Mouse (Mus musculus) liver, adult 2 months (tissue): ENCODE measurements around the gene Sele. TPM values are rescaled to one million over a fixed set of nuclear protein-coding genes. Genes with fewer than 3 reads are reported as not detected.

Experiments used
- DNase-seq: peaks from one replicate; pipeline ENCODE4 v3.0.0-alpha.2; 2011; ENCODE audit warnings: low read depth, low spot score; ENCODE audit errors: extremely low read depth
- H3K27ac ChIP-seq: fragments of 200-500 bp; replicated peaks from 2 replicates; pipeline ENCODE4 v1.5.1; 2012; ENCODE audit warnings: low read depth, mild to moderate bottlenecking, control low read depth, inconsistent platforms, low read length; ENCODE audit not compliant: insufficient read depth
- H3K27me3 ChIP-seq: fragments of 200-500 bp; 2 replicates; pipeline ENCODE4 v1.6.1; 2012; ENCODE audit warnings: mild to moderate bottlenecking, moderate library complexity, low read length, inconsistent platforms; ENCODE audit not compliant: control insufficient read depth, insufficient read depth
- H3K36me3 ChIP-seq: fragments of 200-500 bp; 2 replicates; pipeline ENCODE4 v1.6.1; 2012; ENCODE audit warnings: low read length, inconsistent platforms; ENCODE audit not compliant: control insufficient read depth, insufficient read depth
- H3K4me1 ChIP-seq: fragments of 200-500 bp; 2 replicates; pipeline ENCODE4 v1.6.1; 2011; ENCODE audit warnings: low read length; ENCODE audit not compliant: control insufficient read depth, insufficient read depth
- H3K4me3 ChIP-seq: fragments of 200-500 bp; 2 replicates; pipeline ENCODE4 v1.5.1; 2011; ENCODE audit warnings: low read depth, mild to moderate bottlenecking, control low read depth, low read length, moderate library complexity; ENCODE audit not compliant: insufficient read depth
- H3K79me2 ChIP-seq: fragments of 200-500 bp; 2 replicates; pipeline ENCODE4 v1.6.1; 2012; ENCODE audit warnings: inconsistent platforms, mild to moderate bottlenecking, low read length, moderate library complexity; ENCODE audit not compliant: control insufficient read depth, insufficient read depth
- H3K9ac ChIP-seq: fragments of 200-500 bp; 2 replicates; pipeline ENCODE4 v1.6.1; 2012; ENCODE audit warnings: low read depth, mild to moderate bottlenecking, control low read depth, inconsistent platforms, low read length
- CTCF ChIP-seq: fragments of 200-500 bp; IDR thresholded peaks from 2 replicates; pipeline ENCODE4 v1.5.1; 2011; ENCODE audit warnings: low read depth, low read length, control low read depth
- POLR2A ChIP-seq: fragments of 200-500 bp; IDR thresholded peaks from 2 replicates; pipeline ENCODE4 v1.6.1; 2011; ENCODE audit warnings: low read length, control low read depth; ENCODE audit not compliant: insufficient read depth; ENCODE audit errors: extremely low read depth
- WGBS: fragments of 180-500 bp; shearing (Covaris S2); methylation state at CpG from one replicate; pipeline ENCODE4 v1.1.7; 2018; 5-methylcytosine and 5-hydroxymethylcytosine counted together
- polyA plus RNA-seq: library from polyadenylated mRNA; depleted of rRNA; stranded (reverse); fragments of >200 nt; gene quantifications from 2 replicates; pipeline ENCODE4 v1.2.3, GENCODE M21; 2012
- total RNA-seq: library from RNA; depleted of rRNA; stranded (reverse); fragments of >200 nt; gene quantifications from 2 replicates; pipeline ENCODE4 v1.2.3, GENCODE M21; 2014

Sele gene
- total and polyA plus RNA-seq, 2 experiments: 0.05 TPM; not detected in 1

GRCm38 (mm10) chr1:164073091-164073490, 25.1 kb downstream of the Sele start:
- TF ChIP-seq POLR2A (no peak), CTCF (no peak)
- Histone ChIP-seq H3K27me3 (no peaks in the 10 kb centered on the region), H3K27ac (no peak overlapping the region), H3K79me2 (no peaks in the 10 kb centered on the region), H3K4me3 (no peak overlapping the region), H3K36me3 (no peaks in the 10 kb centered on the region), H3K9ac (no peak overlapping the region), H3K4me1 (no peaks in the 10 kb centered on the region)
- no peak for DNase-seq
- 85% methylated on average over 9 of the region's 9 CpGs for WGBS

GRCm38 (mm10) chr1:164073803-164074202, 25.8 kb downstream of the Sele start:
- Histone ChIP-seq H3K27ac (no peak overlapping the region), H3K36me3 (no peaks in the 10 kb centered on the region), H3K79me2 (no peaks in the 10 kb centered on the region), H3K9ac (no peak overlapping the region), H3K27me3 (no peaks in the 10 kb centered on the region), H3K4me1 (no peaks in the 10 kb centered on the region), H3K4me3 (no peak overlapping the region)
- no peak for TF ChIP-seq POLR2A
- TF ChIP-seq CTCF: no peak
- WGBS: 77% methylated on average over 7 of the region's 7 CpGs
- no peak for DNase-seq

DNA sequence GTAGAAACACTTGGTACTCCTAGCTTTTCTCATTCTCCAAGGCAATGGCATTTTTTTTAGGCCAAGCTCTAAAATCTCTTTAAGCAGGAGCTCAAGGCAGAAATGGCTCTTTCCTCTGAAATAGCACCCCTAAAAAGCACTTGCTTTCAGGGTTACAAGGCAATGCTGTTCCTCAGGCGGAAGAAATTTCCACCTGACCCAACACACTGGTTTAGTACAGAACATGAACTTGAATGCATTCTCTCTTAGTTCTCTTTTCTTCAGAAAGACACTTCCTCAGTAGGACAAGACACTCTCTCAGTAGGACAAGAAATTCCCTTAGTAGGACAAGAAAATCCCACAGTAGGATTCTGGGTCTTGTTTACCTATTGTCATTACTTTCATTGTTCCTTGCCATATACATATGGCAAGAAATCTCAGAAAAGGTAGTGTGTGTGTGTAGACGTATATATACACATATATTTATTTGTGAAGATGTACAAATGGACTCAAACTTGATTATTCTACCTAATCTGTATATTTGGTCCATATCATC, 26.6 kb downstream of the Sele start:
- WGBS: 89% methylated on average over 2 of the region's 2 CpGs
- Histone ChIP-seq H3K79me2 (no peaks in the 10 kb centered on the region), H3K27me3 (no peaks in the 10 kb centered on the region), H3K4me3 (no peak overlapping the region), H3K27ac (peak overlapping the region; percentile 55; the same call in 1 of the 2 replicates), H3K36me3 (no peaks in the 10 kb centered on the region), H3K9ac (no peak overlapping the region), H3K4me1 (no peaks in the 10 kb centered on the region)
- peak; percentile 35 for DNase-seq
- no peak for TF ChIP-seq CTCF
- no peak for TF ChIP-seq POLR2A

DNA sequence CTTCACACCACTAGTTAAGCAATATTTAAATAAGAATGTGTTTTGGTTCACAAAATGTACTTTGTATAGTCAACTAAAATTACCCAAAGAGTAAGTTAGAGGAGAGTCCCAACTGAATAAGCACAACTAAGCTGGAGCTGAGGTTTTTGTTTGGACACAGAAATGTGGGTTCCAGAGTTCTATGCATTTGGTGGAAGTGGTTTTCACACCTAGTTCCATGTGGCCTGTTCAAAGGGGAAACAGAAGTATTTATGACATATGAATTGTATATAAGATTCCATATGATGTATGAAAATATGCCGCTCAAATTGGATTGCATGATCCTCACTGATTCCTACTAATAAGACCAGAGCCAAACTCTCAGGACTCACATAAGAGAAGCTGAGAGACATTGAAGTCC, 27.4 kb downstream of the Sele start:
- Histone ChIP-seq H3K9ac (no peak overlapping the region), H3K27me3 (no peaks in the 10 kb centered on the region), H3K4me1 (no peaks in the 10 kb centered on the region), H3K36me3 (no peaks in the 10 kb centered on the region), H3K27ac (no peak overlapping the region), H3K4me3 (no peak overlapping the region), H3K79me2 (no peaks in the 10 kb centered on the region)
- peak; percentile 9 for DNase-seq
- TF ChIP-seq POLR2A: no peak
- no peak for TF ChIP-seq CTCF
- WGBS: 98% methylated on average over 1 of the region's 1 CpGs

GRCm38 (mm10) chr1:164076441-164076840, 28.4 kb downstream of the Sele start:
- no peak overlapping the region for H3K9ac ChIP-seq
- H3K27me3 ChIP-seq: no peaks in the 10 kb centered on the region
- no peaks in the 10 kb centered on the region for H3K36me3 ChIP-seq
- no peaks in the 10 kb centered on the region for H3K79me2 ChIP-seq
- WGBS: 66% methylated on average over 1 of the region's 1 CpGs
- H3K27ac ChIP-seq: no peak overlapping the region
- TF ChIP-seq CTCF (no peak), POLR2A (no peak)
- no peaks in the 10 kb centered on the region for H3K4me1 ChIP-seq
- no peak for DNase-seq
- no peak overlapping the region for H3K4me3 ChIP-seq

GRCm38 (mm10) chr1:164077031-164077430, 29.0 kb downstream of the Sele start:
- H3K27me3 ChIP-seq: no peaks in the 10 kb centered on the region
- no peaks in the 10 kb centered on the region for H3K4me1 ChIP-seq
- no peak for TF ChIP-seq CTCF
- TF ChIP-seq POLR2A: no peak
- no peak overlapping the region for H3K9ac ChIP-seq
- H3K36me3 ChIP-seq: no peaks in the 10 kb centered on the region
- WGBS: 87% methylated on average over 3 of the region's 3 CpGs
- no peaks in the 10 kb centered on the region for H3K79me2 ChIP-seq
- H3K27ac ChIP-seq: no peak overlapping the region
- H3K4me3 ChIP-seq: no peak overlapping the region
- DNase-seq: no peak
